Mouse (Mus musculus): ENCODE measurements around the gene Irgm2. TPM values are rescaled to one million over a fixed set of nuclear protein-coding genes. Genes with fewer than 3 reads are reported as not detected.
"Not testable (repeated sequence)": the region's sequence is repeated elsewhere in the genome, so short reads cannot be mapped to it uniquely, and the experiment has no call there.

Gene Irgm2
- total and polyA plus RNA-seq, 2 experiments from 2014 or later = 0.70 to 2.3 TPM

GRCm38 (mm10) chr11:58169666-58170065, 29.8 kb upstream of the Irgm2 start:
- H3K9me3 ChIP-seq (ENCODE audit: low read length) = no peaks in the 10 kb centered on the region
- no peak overlapping the region for H3K4me3 ChIP-seq (ENCODE audit: low read depth, low read length)
- no peak for TF ChIP-seq CTCF (IDR thresholded peaks at IDR 0.05; ENCODE audit: low read depth)
- peaks cover 15% of the 10 kb centered on the region; the same call in 1 of the 2 replicates for H3K4me1 ChIP-seq (ENCODE audit: insufficient read depth)
- no peak for ATAC-seq
- H3K27me3 ChIP-seq (ENCODE audit: insufficient read depth, low read length) = no peaks in the 10 kb centered on the region
- DNase-seq = no peak
- H3K27ac ChIP-seq (ENCODE audit: low read depth, low read length) = no peak overlapping the region
- no peak overlapping the region for H3K9ac ChIP-seq
- H3K4me2 ChIP-seq (ENCODE audit: low read depth) = no peak overlapping the region
- H3K36me3 ChIP-seq (ENCODE audit: insufficient read depth) = peaks cover 23% of the 10 kb centered on the region
- WGBS = 89% methylated on average over 4 of the region's 4 CpGs

GRCm38 (mm10) chr11:58171459-58172091, 27.8 kb upstream of the Irgm2 start, which contains the start of gene Mrpl22:
Gene Mrpl22 (plus strand): TSS chr11:58171661.
- peak within 1 kb of the TSS; percentile 79 for H3K4me3 ChIP-seq (ENCODE audit: low read depth, low read length)
- H3K27me3 ChIP-seq (ENCODE audit: insufficient read depth, low read length) = no peaks in the 10 kb centered on the region
- H3K9me3 ChIP-seq (ENCODE audit: low read length) = no peaks in the 10 kb centered on the region
- peaks cover 28% of the 10 kb centered on the region for H3K36me3 ChIP-seq (ENCODE audit: insufficient read depth)
- H3K9ac ChIP-seq = peak within 1 kb of the TSS; percentile 81
- H3K27ac ChIP-seq (ENCODE audit: low read depth, low read length) = peak within 1 kb of the TSS; percentile 85
- WGBS = under 1% methylated on average over 34 of the region's 34 CpGs
- ATAC-seq (peak; percentile 81), DNase-seq (peak; percentile 96)
- TF ChIP-seq CTCF (IDR thresholded peaks at IDR 0.05; ENCODE audit: low read depth) = no peak
- peak within 1 kb of the TSS; percentile 74 for H3K4me2 ChIP-seq (ENCODE audit: low read depth)
- H3K4me1 ChIP-seq (ENCODE audit: insufficient read depth) = peaks cover 15% of the 10 kb centered on the region; the same call in 1 of the 2 replicates

- 16% methylated on average over 3 of the region's 3 CpGs for WGBS
- Histone ChIP-seq H3K27me3 (ENCODE audit: insufficient read depth, low read length) (no peaks in the 10 kb centered on the region), H3K9ac (no peak overlapping the region), H3K9me3 (ENCODE audit: low read length) (no peaks in the 10 kb centered on the region), H3K4me3 (ENCODE audit: low read depth, low read length) (no peak overlapping the region), H3K4me1 (ENCODE audit: insufficient read depth) (no peaks in the 10 kb centered on the region), H3K36me3 (ENCODE audit: insufficient read depth) (peaks cover 43% of the 10 kb centered on the region), H3K27ac (ENCODE audit: low read depth, low read length) (no peak overlapping the region), H3K4me2 (ENCODE audit: low read depth) (no peak overlapping the region)
- TF ChIP-seq CTCF (IDR thresholded peaks at IDR 0.05; ENCODE audit: low read depth) = peak; percentile 89
- DNase-seq (peak; percentile 90), ATAC-seq (peak; percentile 74)
These were observed 19.9 kb upstream of the Irgm2 start for GRCm38 (mm10) chr11:58179563-58179962.

- not testable (repeated sequence) for H3K4me2 ChIP-seq (ENCODE audit: low read depth); DNase-seq; ATAC-seq; H3K9ac ChIP-seq; H3K9me3 ChIP-seq (ENCODE audit: low read length); H3K4me3 ChIP-seq (ENCODE audit: low read depth, low read length); H3K4me1 ChIP-seq (ENCODE audit: insufficient read depth); H3K27ac ChIP-seq (ENCODE audit: low read depth, low read length); H3K27me3 ChIP-seq (ENCODE audit: insufficient read depth, low read length)
- H3K36me3 ChIP-seq (ENCODE audit: insufficient read depth) = peaks cover 41% of the 10 kb centered on the region
- WGBS = 96% methylated on average over 6 of the region's 6 CpGs
These were observed 19.4 kb upstream of the Irgm2 start for GRCm38 (mm10) chr11:58179986-58180385.

- ATAC-seq = no peak
- H3K9ac ChIP-seq = no peak overlapping the region
- H3K9me3 ChIP-seq (ENCODE audit: low read length) = no peaks in the 10 kb centered on the region
- H3K4me1 ChIP-seq (ENCODE audit: insufficient read depth) = no peaks in the 10 kb centered on the region
- H3K27ac ChIP-seq (ENCODE audit: low read depth, low read length) = no peak overlapping the region
- H3K4me3 ChIP-seq (ENCODE audit: low read depth, low read length) = no peak overlapping the region
- H3K4me2 ChIP-seq (ENCODE audit: low read depth) = no peak overlapping the region
- TF ChIP-seq CTCF (IDR thresholded peaks at IDR 0.05; ENCODE audit: low read depth) = no peak
- WGBS = 90% methylated on average over 7 of the region's 7 CpGs
- no peaks in the 10 kb centered on the region for H3K27me3 ChIP-seq (ENCODE audit: insufficient read depth, low read length)
- peaks cover 33% of the 10 kb centered on the region for H3K36me3 ChIP-seq (ENCODE audit: insufficient read depth)
- DNase-seq = no peak
These were observed 18.7 kb upstream of the Irgm2 start for GRCm38 (mm10) chr11:58180756-58181155.

GRCm38 (mm10) chr11:58183579-58183978, 15.8 kb upstream of the Irgm2 start:
- DNase-seq (no peak), ATAC-seq (no peak)
- H3K4me1 ChIP-seq (ENCODE audit: insufficient read depth) = no peaks in the 10 kb centered on the region
- H3K36me3 ChIP-seq (ENCODE audit: insufficient read depth) = 0 out of 2 replicates have a peak, but pooled peaks cover 7% of the 10 kb centered on the region
- TF ChIP-seq CTCF (IDR thresholded peaks at IDR 0.05; ENCODE audit: low read depth) = no peak
- H3K27me3 ChIP-seq (ENCODE audit: insufficient read depth, low read length) = no peaks in the 10 kb centered on the region
- H3K9me3 ChIP-seq (ENCODE audit: low read length) = no peaks in the 10 kb centered on the region
- H3K4me3 ChIP-seq (ENCODE audit: low read depth, low read length) = no peak overlapping the region
- no peak overlapping the region for H3K9ac ChIP-seq
- H3K4me2 ChIP-seq (ENCODE audit: low read depth) = no peak overlapping the region
- WGBS = 94% methylated on average over 3 of the region's 3 CpGs
- no peak overlapping the region for H3K27ac ChIP-seq (ENCODE audit: low read depth, low read length)

GRCm38 (mm10) chr11:58189675-58190074, 9.7 kb upstream of the Irgm2 start:
- Histone ChIP-seq H3K4me2 (ENCODE audit: low read depth) (no peak overlapping the region), H3K4me3 (ENCODE audit: low read depth, low read length) (no peak overlapping the region), H3K27me3 (ENCODE audit: insufficient read depth, low read length) (no peaks in the 10 kb centered on the region), H3K9ac (no peak overlapping the region), H3K9me3 (ENCODE audit: low read length) (no peaks in the 10 kb centered on the region), H3K4me1 (ENCODE audit: insufficient read depth) (no peaks in the 10 kb centered on the region), H3K27ac (ENCODE audit: low read depth, low read length) (no peak overlapping the region), H3K36me3 (ENCODE audit: insufficient read depth) (no peaks in the 10 kb centered on the region)
- DNase-seq (no peak), ATAC-seq (no peak)
- TF ChIP-seq CTCF (IDR thresholded peaks at IDR 0.05; ENCODE audit: low read depth) = no peak
- 96% methylated on average over 6 of the region's 6 CpGs for WGBS
